Mouse (Mus musculus) lung, adult 2 months (tissue): ENCODE results near the gene 6030408B16Rik.

ENCODE experiments used
- CTCF ChIP-seq: fragments of 200-500 bp; IDR thresholded peaks from 2 replicates; pipeline ENCODE4 v1.5.1; 2011; ENCODE audit warnings: mild to moderate bottlenecking, low read length, control low read depth; ENCODE audit not compliant: insufficient read depth
- POLR2A ChIP-seq: fragments of 200-500 bp; IDR thresholded peaks from 2 replicates; pipeline ENCODE4 v1.6.1; 2011; ENCODE audit warnings: low read depth, mild to moderate bottlenecking, control low read depth, low read length, borderline replicate concordance; ENCODE audit errors: extremely low read depth

- TF ChIP-seq CTCF (no peak), POLR2A (no peak)
Measured at GRCm38 (mm10) chr15:101320010-101320617, 27.1 kb downstream of the 6030408B16Rik start.
